Mouse (Mus musculus) G1E (cell line): ENCODE data around the gene Mia2.

Experiments used
- CTCF ChIP-seq: IDR thresholded peaks from 2 replicates; pipeline ENCODE4 v1.5.1; 2012; ENCODE audit warnings: low read depth, low read length, inconsistent platforms, mixed read lengths
- GATA1 ChIP-seq: IDR thresholded peaks from 2 replicates; pipeline ENCODE4 v1.6.1; 2012; ENCODE audit warnings: borderline replicate concordance, low read length, inconsistent platforms, mixed read lengths

GRCm38 (mm10) chr12:59074052-59074451 lies 21.5 kb upstream of the Mia2 start:
- TF ChIP-seq GATA1, result no peak
- no peak for TF ChIP-seq CTCF
